Mouse (Mus musculus) heart, postnatal 0 days (tissue): ENCODE measurements around the gene Rap1gap.

ENCODE experiments used
- CTCF ChIP-seq: IDR thresholded peaks from 2 replicates; pipeline ENCODE4 v1.5.1; 2016; ENCODE audit warnings: antibody characterized with exemption, control low read depth, low read depth
- EP300 ChIP-seq: IDR thresholded peaks from 2 replicates; pipeline ENCODE4 v1.6.1; 2016; ENCODE audit warnings: antibody characterized with exemption, low read depth

GRCm38 (mm10) chr4:137717005-137717404, 52.5 kb downstream of the Rap1gap start:
- TF ChIP-seq CTCF (no peak), EP300 (no peak)
